Mouse (Mus musculus) kidney, embryonic 16.5 days (tissue): ENCODE results near the gene Noc4l. TPM values are rescaled to one million over a fixed set of nuclear protein-coding genes. Genes with fewer than 3 reads are reported as not detected.

ENCODE experiments used
- microRNA-seq: library from miRNA; unstranded; fragments of <30 nt; microRNA quantifications from one replicate; pipeline ENCODE4, GENCODE M21; 2016
- polyA plus RNA-seq: library from polyadenylated mRNA; unstranded; fragments of >200 nt; fragmentation: Nextera tagmentation; extraction: Ambion mirVana; gene quantifications from 2 replicates; pipeline ENCODE4 v1.2.1, GENCODE M21; 2015

The Noc4l gene
- polyA plus RNA-seq, 1 experiment from 2014 or later: 58.9 TPM

Small RNAs within 50 kb of the gene (microRNA-seq; reads per million reads assigned to microRNA genes)
- gene Mir7026: 0.79 reads per million

Other genes starting within 250 kb of the Noc4l start
- 8.6 and 9.8 TPM in 2 replicates for gene Fbrsl1, start 204.9 kb downstream of the Noc4l start, polyA plus RNA-seq
- 0.44 and 0.69 TPM in 2 replicates for gene Galnt9, start 109.1 kb downstream of the Noc4l start, polyA plus RNA-seq
- gene Ddx51, start within 50 bp of the Noc4l start, polyA plus RNA-seq: 19.8 and 28.2 TPM in 2 replicates
- 49.2 and 55.6 TPM in 2 replicates for gene Ep400, start 117.3 kb upstream of the Noc4l start, polyA plus RNA-seq
- gene Pus1, start 127.2 kb upstream of the Noc4l start, polyA plus RNA-seq: 44.4 and 45.1 TPM in 2 replicates
- gene Ulk1, start 156.7 kb upstream of the Noc4l start, polyA plus RNA-seq: 18.6 and 19.5 TPM in 2 replicates
- 32.1 and 35.3 TPM in 2 replicates for gene Hscb, start 186.4 kb upstream of the Noc4l start, polyA plus RNA-seq
- 32.8 and 36.7 TPM in 2 replicates for gene Chek2, start 186.6 kb upstream of the Noc4l start, polyA plus RNA-seq
- gene Ttc28, start 226.4 kb upstream of the Noc4l start, polyA plus RNA-seq: 12.1 and 14.7 TPM in 2 replicates